ENCODE assay signal across 25 mouse cellular contexts in the genomic region with DNA sequence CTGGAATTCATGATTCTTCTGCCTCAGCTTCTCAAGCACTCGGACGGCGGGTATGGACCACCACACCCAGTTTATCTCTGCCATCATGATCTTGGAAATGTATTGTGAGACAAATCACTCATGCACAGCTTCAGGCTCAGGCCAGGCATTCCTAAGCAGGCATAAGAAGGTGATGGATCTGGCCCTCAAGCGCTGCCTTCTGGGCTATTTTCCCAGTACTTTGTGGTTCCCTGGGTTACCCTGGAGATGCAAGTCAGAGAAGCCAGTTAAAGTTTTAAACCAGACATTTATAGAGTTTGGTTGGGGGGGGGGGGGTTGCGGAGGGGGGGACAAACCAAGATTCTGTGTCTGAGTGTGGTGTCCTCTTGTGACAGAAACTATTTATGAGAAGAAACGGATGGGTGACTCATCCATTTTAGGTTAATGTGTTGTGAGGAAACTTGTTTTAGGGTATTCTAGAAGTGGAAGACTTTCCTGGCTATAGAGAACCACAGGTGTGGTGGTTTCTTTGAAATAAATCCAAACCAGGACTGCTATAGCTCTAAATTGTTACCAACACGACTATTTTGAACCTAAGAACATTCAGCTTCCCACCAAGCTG. TPM values are rescaled to one million over a fixed set of nuclear protein-coding genes. Genes with fewer than 3 reads are reported as not detected.
DNase-seq lines count a peak whose midpoint lies in the region; ATAC-seq and TF ChIP-seq lines count a peak whose summit lies in the region.
"Had no signal": no experiment of that assay in that cellular context is flagged by ENCODE, and none has a peak within 500 bp of the region (broad histone marks: within the 10 kb centered on the region; RNA-seq: fewer than 3 reads in every experiment).

No protein-coding gene starts in this region.

- POLR2A ChIA-PET in Patski (lab: Charles Lee) = interaction anchor here (0.6 kb wide), 1 partner anchor 193 kb away, joined by 3 read pairs; no protein-coding TSS in a partner anchor

- 84% methylated on average over 7 of the region's 7 CpGs for WGBS in cerebellum, adult 2 months

- no peaks in the 10 kb centered on the region for H3K27me3 ChIP-seq in Patski
- no peaks in the 10 kb centered on the region for H3K27me3 ChIP-seq in cerebellum, adult 2 months (ENCODE audit: control insufficient read depth, insufficient read depth, low read length)
- H3K27me3 ChIP-seq: embryonic facial prominence, embryonic 12.5 days; embryonic facial prominence, embryonic 15.5 days; forebrain, embryonic 13.5 days; hindbrain, embryonic 13.5 days had no signal

- CTCF ChIA-PET in Patski (lab: Charles Lee) = interaction anchor here (1.0 kb wide), 1 partner anchor 48 kb away, joined by 3 read pairs; no protein-coding TSS in a partner anchor

- no peak for TF ChIP-seq CTCF in Patski (IDR thresholded peaks at IDR 0.05)
- no peak for TF ChIP-seq CTCF in cerebellum, adult 2 months (IDR thresholded peaks at IDR 0.05; ENCODE audit: borderline replicate concordance, insufficient read depth, low read depth, low read length)

- peak; percentile 76 for ATAC-seq in Patski
- peak; percentile 23 for ATAC-seq in inflammation-experienced regulatory T-cells, adult 6 months
- ATAC-seq: forebrain, embryonic 13.5 days; forebrain, embryonic 16.5 days; hindbrain, embryonic 16.5 days; intestine, embryonic 16.5 days had no signal

- in situ Hi-C loops in Patski (cut with MboI; ENCODE audit: low pct_unique_long_range_greater_than_20kb) = no loop called here

- DNase-seq in 3134 (ENCODE audit: extremely low read depth, insufficient read length, low spot score) = peak; percentile 23
- DNase-seq in 416B (ENCODE audit: low read depth) = peak; percentile 89
- DNase-seq in Patski (ENCODE audit: low read depth, low spot score) = peak; percentile 76
- no peak for DNase-seq in cerebellum, adult 2 months
- no peak for DNase-seq in adrenal gland, adult 18-20 months (ENCODE audit: low spot score in 2 of 2)
- DNase-seq in lung, postnatal 4 days = no peak
- DNase-seq: adrenal gland, adult 2 months; adrenal gland, postnatal 14 days; B cell, adult 2 months; cerebellum, adult 18-20 months; cerebellum, adult 9-11 months; cerebellum, postnatal 25 days; gastrocnemius, postnatal 10 days; gastrocnemius, postnatal 36 days; heart, adult 11 months; kidney, adult 18-20 months had no signal

- no peak for TF ChIP-seq POLR2A in cerebellum, adult 2 months (IDR thresholded peaks at IDR 0.05; ENCODE audit: borderline replicate concordance, insufficient read depth, low read length)

- H3K4me3 ChIP-seq in cerebellum, adult 2 months (replicated peaks; ENCODE audit: insufficient read depth, low read depth, low read length) = no peak overlapping the region
- H3K4me3 ChIP-seq: embryonic facial prominence, embryonic 12.5 days; embryonic facial prominence, embryonic 15.5 days; forebrain, embryonic 13.5 days; hindbrain, embryonic 10.5 days; hindbrain, embryonic 13.5 days had no signal

- no peaks in the 10 kb centered on the region for H3K4me1 ChIP-seq in cerebellum, adult 2 months (ENCODE audit: control insufficient read depth, insufficient read depth, low read length)
- H3K4me1 ChIP-seq: embryonic facial prominence, embryonic 12.5 days; embryonic facial prominence, embryonic 15.5 days; forebrain, embryonic 13.5 days; hindbrain, embryonic 10.5 days; hindbrain, embryonic 13.5 days had no signal

- H3K27ac ChIP-seq in cerebellum, adult 2 months (ENCODE audit: insufficient read depth, low read length) = no peak overlapping the region
- H3K27ac ChIP-seq: embryonic facial prominence, embryonic 12.5 days; embryonic facial prominence, embryonic 15.5 days; forebrain, embryonic 13.5 days; hindbrain, embryonic 10.5 days; hindbrain, embryonic 13.5 days had no signal

RNA-seq across cellular contexts. Expression of gene Nt5e, which starts 37.3 kb away (rescaled TPM):
- 7.1 TPM for polyA plus RNA-seq in Patski (2021)
- polyA plus RNA-seq in inflammation-experienced regulatory T-cells, adult 6 months (2017; shearing (Covaris generic)) = 100 to 1,000 TPM in 2 of 3 experiments, 10 to 100 TPM in 1; 87.8 to 325 (median 303) TPM
- 3.8 and 4.6 TPM in 2 replicates for polyA plus RNA-seq in cerebellum, adult 2 months (2012; rRNA removed)
- total RNA-seq in adrenal gland, adult 18-20 months (2021) = 1 to 10 TPM; 6.3 to 8.4 TPM

Comparison
In these comparisons a context has a peak if more than half of its experiments do, and no peak if none do; other contexts are left out.
1. DNase-seq: peak in 3134 (single experiment), 416B (single experiment) and Patski (single experiment); none in cerebellum, adult 2 months (0 of 2), adrenal gland, adult 18-20 months (0 of 2) and lung, postnatal 4 days (0 of 2).
2. RNA of gene Nt5e, which starts 37.3 kb away (polyA plus RNA-seq): 87.8 to 325 TPM in inflammation-experienced regulatory T-cells, adult 6 months; 7.1 TPM in Patski (single experiment) and 3.8 to 4.6 TPM in cerebellum, adult 2 months; every median in the first group is over 10 times any median in the second.